Mouse (Mus musculus) limb, embryonic 15.5 days (tissue): ENCODE measurements around the gene 2010111I01Rik. TPM values are rescaled to one million over a fixed set of nuclear protein-coding genes. Genes with fewer than 3 reads are reported as not detected.

Source experiments
- ATAC-seq: fragments of 200-750 bp; cut with Nextera tagmentation; 2 replicates; pipeline ENCODE4 v1.8.0; 2017; ENCODE audit warnings: low read depth, moderate TSS enrichment; ENCODE audit not compliant: insufficient number of reproducible peaks, low FRiP score, low TSS enrichment
- H3K27ac ChIP-seq: fragments of 300-500 bp; sonication (generic); 2 replicates; pipeline ENCODE4 v1.5.1; 2015; ENCODE audit warnings: moderate library complexity, mild to moderate bottlenecking, inconsistent platforms
- H3K27me3 ChIP-seq: fragments of 300-500 bp; sonication (generic); 2 replicates; pipeline ENCODE4 v1.6.1; 2015; ENCODE audit warnings: inconsistent platforms
- H3K36me3 ChIP-seq: fragments of 300-500 bp; sonication (generic); 2 replicates; pipeline ENCODE4 v1.6.1; 2015; ENCODE audit warnings: inconsistent platforms
- H3K4me1 ChIP-seq: fragments of 300-500 bp; sonication (generic); 2 replicates; pipeline ENCODE4 v1.6.1; 2015; ENCODE audit warnings: inconsistent platforms
- H3K4me2 ChIP-seq: fragments of 300-500 bp; sonication (generic); 2 replicates; pipeline ENCODE4 v1.6.1; 2015; ENCODE audit warnings: mild to moderate bottlenecking, inconsistent platforms
- H3K4me3 ChIP-seq: fragments of 300-500 bp; sonication (generic); 2 replicates; pipeline ENCODE4 v1.5.1; 2015; ENCODE audit warnings: mild to moderate bottlenecking, inconsistent platforms
- H3K9ac ChIP-seq: fragments of 300-500 bp; sonication (generic); 2 replicates; pipeline ENCODE4 v1.6.1; 2015; ENCODE audit warnings: inconsistent platforms
- H3K9me3 ChIP-seq: fragments of 300-500 bp; sonication (generic); 2 replicates; pipeline ENCODE4 v1.6.1; 2016; ENCODE audit warnings: inconsistent platforms
- WGBS: fragments of 180-500 bp; shearing (Covaris S2); methylation state at CpG from one replicate; pipeline ENCODE4 v1.1.7; 2015; 5-methylcytosine and 5-hydroxymethylcytosine counted together
- polyA plus RNA-seq: library from polyadenylated mRNA; unstranded; fragments of >200 nt; fragmentation: Nextera tagmentation; extraction: Ambion mirVana; gene quantifications from 2 replicates; pipeline ENCODE4 v1.2.1, GENCODE M21; 2015

Gene 2010111I01Rik
- polyA plus RNA-seq, 1 experiment from 2014 or later: 240 TPM

DNA sequence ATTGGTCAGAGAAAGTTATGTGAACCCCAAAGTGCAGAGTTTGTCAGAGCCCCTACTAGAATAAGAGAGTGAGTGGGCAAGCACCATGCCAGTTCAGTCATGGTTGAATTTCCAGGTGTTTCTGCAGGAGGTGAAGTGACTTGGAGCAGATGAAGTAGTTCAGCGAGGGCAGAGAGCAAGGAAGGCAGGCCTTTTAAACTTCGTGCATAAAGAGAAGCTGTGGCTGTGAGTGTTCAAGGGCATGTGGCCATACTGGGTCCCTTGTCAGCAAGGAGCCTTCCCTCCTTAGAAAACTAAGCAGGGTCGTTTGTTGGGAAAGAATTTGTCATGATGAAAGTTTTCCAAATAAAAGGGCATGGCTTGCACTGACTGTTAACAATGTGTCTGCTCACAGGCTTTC lies 161.5 kb downstream of the 2010111I01Rik start:
- Histone ChIP-seq H3K4me1 (peaks cover 3% of the 10 kb centered on the region), H3K9ac (no peak overlapping the region), H3K27ac (peak overlapping the region; percentile 47; the same call in 1 of the 2 replicates), H3K4me2 (no peak overlapping the region), H3K9me3 (no peaks in the 10 kb centered on the region), H3K36me3 (0 out of 2 replicates have a peak, but pooled peaks cover 2% of the 10 kb centered on the region), H3K4me3 (no peak overlapping the region), H3K27me3 (no peaks in the 10 kb centered on the region)
- ATAC-seq: no peak
- 43% methylated on average over 3 of the region's 3 CpGs for WGBS

- Histone ChIP-seq H3K27ac (no peak overlapping the region), H3K9ac (no peak overlapping the region), H3K36me3 (0 out of 2 replicates have a peak, but pooled peaks cover 2% of the 10 kb centered on the region), H3K9me3 (no peaks in the 10 kb centered on the region), H3K4me2 (no peak overlapping the region), H3K4me3 (no peak overlapping the region), H3K27me3 (no peaks in the 10 kb centered on the region), H3K4me1 (no peaks in the 10 kb centered on the region)
- no peak for ATAC-seq
- 92% methylated on average over 1 of the region's 1 CpGs for WGBS
Measured at GRCm38 (mm10) chr13:63127516-63127915, 162.8 kb downstream of the 2010111I01Rik start.

GRCm38 (mm10) chr13:63134879-63135421 lies 170.3 kb downstream of the 2010111I01Rik start:
- ATAC-seq: no peak
- no peaks in the 10 kb centered on the region for H3K36me3 ChIP-seq
- H3K4me2 ChIP-seq: no peak overlapping the region
- H3K27ac ChIP-seq: no peak overlapping the region
- no peaks in the 10 kb centered on the region for H3K9me3 ChIP-seq
- no peak overlapping the region for H3K9ac ChIP-seq
- WGBS: 58% methylated on average over 5 of the region's 5 CpGs
- H3K4me3 ChIP-seq: no peak overlapping the region
- no peaks in the 10 kb centered on the region for H3K27me3 ChIP-seq
- peaks cover 18% of the 10 kb centered on the region for H3K4me1 ChIP-seq

DNA sequence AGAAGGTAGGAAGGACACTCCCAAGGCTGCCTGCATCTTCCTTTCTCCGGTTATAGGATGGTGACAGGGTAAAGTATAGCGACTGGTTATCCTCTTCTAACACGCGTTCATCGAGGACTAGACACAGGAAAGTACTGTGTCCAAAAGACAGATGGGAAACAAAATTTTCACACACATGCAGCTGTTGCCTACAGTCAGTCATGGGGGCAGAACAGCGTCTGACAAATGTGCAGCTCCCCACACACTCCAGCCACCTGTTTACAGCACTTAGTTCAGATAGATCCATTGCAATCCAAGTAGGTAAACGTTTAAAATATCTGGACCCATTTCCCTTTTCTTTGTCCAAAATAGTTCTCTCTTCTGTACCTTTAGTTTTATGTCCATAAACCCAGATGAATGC lies 171.3 kb downstream of the 2010111I01Rik start:
- Histone ChIP-seq H3K36me3 (no peaks in the 10 kb centered on the region), H3K4me1 (peaks cover 22% of the 10 kb centered on the region), H3K9me3 (no peaks in the 10 kb centered on the region), H3K9ac (no peak overlapping the region), H3K4me3 (no peak overlapping the region), H3K4me2 (no peak overlapping the region), H3K27me3 (no peaks in the 10 kb centered on the region), H3K27ac (peak overlapping the region; percentile 48)
- ATAC-seq: no peak
- 77% methylated on average over 7 of the region's 7 CpGs for WGBS

DNA sequence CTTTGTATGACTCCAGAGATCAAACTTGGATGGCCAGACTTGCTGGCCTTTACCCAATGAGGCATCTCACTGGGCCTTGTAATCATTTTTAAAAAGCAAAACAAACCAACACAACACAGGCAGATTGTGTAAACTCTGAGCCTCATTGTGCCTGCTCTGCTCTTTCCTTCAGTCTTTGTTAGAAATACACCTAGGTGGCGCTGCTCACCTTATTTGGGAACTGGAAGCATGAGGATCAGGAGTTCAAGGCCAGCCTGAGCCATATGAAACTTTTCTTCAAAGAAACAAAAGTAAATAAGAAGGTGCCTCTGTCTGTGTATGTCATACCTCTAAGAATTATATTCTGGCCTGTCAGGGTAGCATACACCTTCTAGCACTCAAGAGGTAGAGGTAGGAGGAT lies 172.1 kb downstream of the 2010111I01Rik start:
- Histone ChIP-seq H3K4me1 (peaks cover 27% of the 10 kb centered on the region), H3K4me3 (no peak overlapping the region), H3K27me3 (no peaks in the 10 kb centered on the region), H3K27ac (no peak overlapping the region), H3K9ac (no peak overlapping the region), H3K9me3 (no peaks in the 10 kb centered on the region), H3K4me2 (no peak overlapping the region), H3K36me3 (no peaks in the 10 kb centered on the region)
- no peak for ATAC-seq
- WGBS: 73% methylated on average over 1 of the region's 1 CpGs

GRCm38 (mm10) chr13:63138376-63139048 lies 173.8 kb downstream of the 2010111I01Rik start:
- no peak overlapping the region for H3K4me3 ChIP-seq

GRCm38 (mm10) chr13:63139463-63140226 lies 175.0 kb downstream of the 2010111I01Rik start:
- Histone ChIP-seq H3K27ac (peak overlapping the region; percentile 94), H3K36me3 (no peaks in the 10 kb centered on the region), H3K9ac (no peak overlapping the region), H3K27me3 (no peaks in the 10 kb centered on the region), H3K4me1 (peaks cover 24% of the 10 kb centered on the region), H3K9me3 (no peaks in the 10 kb centered on the region), H3K4me3 (no peak overlapping the region), H3K4me2 (no peak overlapping the region)
- whole genome bisulfite sequencing: 60% methylated on average over 10 of the region's 10 CpGs
- ATAC-seq: peak; percentile 92

More at GRCm38 (mm10) chr13:63138376-63139048, 173.8 kb downstream of the 2010111I01Rik start:
- H3K4me2 ChIP-seq: no peak overlapping the region
- peaks cover 25% of the 10 kb centered on the region for H3K4me1 ChIP-seq
- H3K27ac ChIP-seq: peak overlapping the region; percentile 94
- no peak overlapping the region for H3K9ac ChIP-seq
- ATAC-seq: no peak
- no peaks in the 10 kb centered on the region for H3K27me3 ChIP-seq
- no peaks in the 10 kb centered on the region for H3K36me3 ChIP-seq
- no peaks in the 10 kb centered on the region for H3K9me3 ChIP-seq

DNA sequence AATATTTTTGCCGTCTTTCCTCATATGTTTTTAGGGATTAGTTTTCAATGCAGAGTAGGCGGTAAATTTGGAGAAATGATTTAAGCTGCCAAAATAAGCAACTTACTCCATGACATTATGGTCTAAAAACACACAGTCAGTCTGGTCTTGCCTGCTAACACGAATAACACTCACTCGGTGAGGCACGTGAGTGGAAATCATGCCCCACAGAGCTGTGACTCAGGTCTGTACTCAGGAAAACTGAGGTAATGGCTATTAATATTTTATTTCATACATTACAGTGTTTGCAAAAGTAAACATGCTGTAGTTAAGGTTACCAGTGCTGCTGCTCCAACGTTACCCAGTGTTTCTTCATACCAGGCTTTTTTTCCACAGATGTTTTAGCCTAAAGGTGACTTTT lies 176.1 kb downstream of the 2010111I01Rik start:
- 0 out of 2 replicates have a peak, but pooled peaks have one; percentile 74 for ATAC-seq
- no peak overlapping the region for H3K4me2 ChIP-seq
- no peaks in the 10 kb centered on the region for H3K36me3 ChIP-seq
- H3K4me3 ChIP-seq: no peak overlapping the region
- H3K27me3 ChIP-seq: no peaks in the 10 kb centered on the region
- peak overlapping the region; percentile 94 for H3K27ac ChIP-seq
- WGBS: 41% methylated on average over 6 of the region's 6 CpGs
- H3K9me3 ChIP-seq: no peaks in the 10 kb centered on the region
- H3K4me1 ChIP-seq: peaks cover 21% of the 10 kb centered on the region
- H3K9ac ChIP-seq: no peak overlapping the region

DNA sequence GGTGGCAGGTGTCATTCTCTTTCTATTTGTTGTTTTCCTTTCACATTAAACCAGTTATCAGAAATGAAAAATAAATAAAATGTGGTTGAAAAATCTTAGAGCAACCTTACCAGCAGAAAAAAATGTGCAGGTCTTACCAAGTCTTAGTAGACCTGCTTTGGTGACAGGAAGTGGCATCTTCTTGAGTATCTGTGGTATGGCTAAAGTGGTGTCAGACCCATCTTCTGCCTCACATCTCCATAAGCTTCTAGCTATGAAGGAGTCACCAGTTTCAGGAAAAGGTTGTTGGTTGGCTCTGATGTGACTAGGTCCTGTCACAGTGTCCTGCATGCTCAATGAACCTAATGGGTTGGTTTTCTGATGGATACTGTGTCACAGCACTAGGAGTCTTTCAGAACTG lies 176.6 kb downstream of the 2010111I01Rik start:
- Histone ChIP-seq H3K4me3 (no peak overlapping the region), H3K9me3 (no peaks in the 10 kb centered on the region), H3K4me2 (no peak overlapping the region), H3K27ac (peak overlapping the region; percentile 94), H3K27me3 (no peaks in the 10 kb centered on the region), H3K9ac (no peak overlapping the region), H3K36me3 (no peaks in the 10 kb centered on the region), H3K4me1 (peaks cover 21% of the 10 kb centered on the region)
- ATAC-seq: no peak

- H3K27ac ChIP-seq: no peak overlapping the region
- no peaks in the 10 kb centered on the region for H3K36me3 ChIP-seq
- H3K9me3 ChIP-seq: no peaks in the 10 kb centered on the region
- no peak for ATAC-seq
- H3K4me3 ChIP-seq: no peak overlapping the region
- H3K27me3 ChIP-seq: no peaks in the 10 kb centered on the region
- H3K4me2 ChIP-seq: no peak overlapping the region
- H3K9ac ChIP-seq: no peak overlapping the region
- H3K4me1 ChIP-seq: peaks cover 15% of the 10 kb centered on the region; the same call in 1 of the 2 replicates
- 58% methylated on average over 4 of the region's 4 CpGs for WGBS
Measured at GRCm38 (mm10) chr13:63146604-63147188, 182.0 kb downstream of the 2010111I01Rik start.

GRCm38 (mm10) chr13:63148157-63148556 lies 183.5 kb downstream of the 2010111I01Rik start:
- no peak for ATAC-seq
- H3K27me3 ChIP-seq: no peaks in the 10 kb centered on the region
- H3K4me3 ChIP-seq: no peak overlapping the region
- peaks cover 15% of the 10 kb centered on the region; the same call in 1 of the 2 replicates for H3K4me1 ChIP-seq
- H3K36me3 ChIP-seq: no peaks in the 10 kb centered on the region
- H3K4me2 ChIP-seq: no peak overlapping the region
- 61% methylated on average over 1 of the region's 1 CpGs for WGBS
- no peaks in the 10 kb centered on the region for H3K9me3 ChIP-seq
- H3K9ac ChIP-seq: no peak overlapping the region
- H3K27ac ChIP-seq: no peak overlapping the region
